Mouse (Mus musculus) v-Abl transformed pro-B cells (cell line): ENCODE measurements around the gene Dmrt1.

Source experiments
- in situ Hi-C, 2 experiments: fragments of 400-800 bp; cut with MboI; formaldehyde crosslinking; loops; one replicate each; pipeline ENCODE4 v1.15.1; 2025; ENCODE audit not compliant: unreplicated experiment in 2 of 2

Gene Dmrt1

DNA sequence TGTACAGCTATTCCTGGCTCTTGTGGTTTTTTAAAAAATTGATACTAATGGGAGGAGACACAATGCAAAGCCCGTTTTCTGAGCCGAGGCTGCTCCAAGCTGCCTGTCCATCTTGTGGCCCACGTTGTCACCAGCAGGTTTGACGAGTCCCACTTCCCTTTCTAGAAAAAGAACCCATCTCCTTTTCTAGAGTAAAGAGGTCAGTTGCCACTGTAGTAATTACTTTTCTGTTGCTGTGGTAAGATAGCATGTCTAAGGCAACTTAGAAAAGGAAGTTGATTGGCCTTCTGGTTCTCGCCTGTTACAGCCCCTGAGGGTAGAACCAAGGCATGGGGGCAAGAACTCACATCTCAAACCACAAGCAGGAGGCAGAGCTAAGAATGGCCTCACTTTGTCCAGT, 45.6 kb downstream of the Dmrt1 start:
- in situ Hi-C loops, result no loop called here

DNA sequence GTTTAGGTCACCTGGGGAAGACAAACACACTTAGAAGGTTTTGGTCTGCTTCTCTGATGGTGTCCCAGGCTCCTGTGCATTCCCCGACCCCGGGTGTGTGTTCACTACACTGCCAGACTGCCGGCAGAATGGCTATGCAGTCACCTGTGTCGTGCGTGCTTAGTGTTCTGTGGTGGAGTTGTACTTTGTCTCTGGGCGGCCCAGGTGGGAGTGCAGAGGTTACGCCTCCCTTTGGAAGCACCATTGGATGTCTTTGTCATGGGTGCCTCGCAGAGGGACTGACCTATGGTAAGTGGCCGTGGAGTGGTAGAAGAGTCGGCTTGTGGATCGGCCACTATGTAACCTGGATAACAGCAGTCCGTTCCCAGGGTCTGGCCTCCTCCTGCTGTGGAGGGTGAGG, 59.0 kb downstream of the Dmrt1 start:
- in situ Hi-C loops, result no loop called here

DNA sequence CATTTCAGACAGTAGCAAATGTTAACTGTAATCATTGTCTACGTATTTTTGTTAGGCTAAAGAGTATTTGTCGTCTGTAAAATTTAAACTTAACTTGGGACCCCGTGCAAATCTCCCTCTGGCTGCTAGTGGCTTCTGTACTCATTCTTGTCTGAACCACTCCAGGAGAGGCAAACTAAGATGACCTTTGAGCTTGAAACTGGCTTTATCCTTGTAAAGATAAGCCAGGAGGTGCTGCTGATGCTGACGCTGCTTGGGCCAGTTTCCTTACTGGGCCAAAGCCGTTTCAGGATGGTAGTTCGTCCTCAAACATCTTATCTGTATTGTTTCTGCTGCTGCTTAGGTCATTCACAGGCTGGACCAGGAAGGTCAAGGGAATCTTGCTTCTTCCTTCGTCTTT, 64.4 kb downstream of the Dmrt1 start:
- in situ Hi-C loops, result no loop called here

DNA sequence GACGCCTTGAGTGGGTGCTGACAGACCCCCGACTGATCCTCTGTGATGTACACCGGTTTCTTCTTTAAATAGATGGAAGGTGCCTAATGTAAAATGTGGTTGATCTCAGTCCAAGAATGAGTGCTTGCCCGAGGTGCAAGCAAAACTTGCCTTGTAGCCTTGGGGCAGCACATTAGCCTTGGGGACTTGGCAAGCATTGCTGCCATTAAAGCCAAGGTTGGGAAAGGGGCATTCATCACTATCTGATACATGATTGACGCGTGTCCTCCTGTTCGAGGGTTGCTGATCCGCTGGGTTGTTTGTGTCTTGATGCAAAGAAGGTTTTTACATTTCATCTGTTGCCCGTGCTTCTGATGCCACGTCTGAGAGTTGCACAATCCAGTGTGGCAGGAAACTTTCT, 69.0 kb downstream of the Dmrt1 start:
- in situ Hi-C loops, result no loop called here

DNA sequence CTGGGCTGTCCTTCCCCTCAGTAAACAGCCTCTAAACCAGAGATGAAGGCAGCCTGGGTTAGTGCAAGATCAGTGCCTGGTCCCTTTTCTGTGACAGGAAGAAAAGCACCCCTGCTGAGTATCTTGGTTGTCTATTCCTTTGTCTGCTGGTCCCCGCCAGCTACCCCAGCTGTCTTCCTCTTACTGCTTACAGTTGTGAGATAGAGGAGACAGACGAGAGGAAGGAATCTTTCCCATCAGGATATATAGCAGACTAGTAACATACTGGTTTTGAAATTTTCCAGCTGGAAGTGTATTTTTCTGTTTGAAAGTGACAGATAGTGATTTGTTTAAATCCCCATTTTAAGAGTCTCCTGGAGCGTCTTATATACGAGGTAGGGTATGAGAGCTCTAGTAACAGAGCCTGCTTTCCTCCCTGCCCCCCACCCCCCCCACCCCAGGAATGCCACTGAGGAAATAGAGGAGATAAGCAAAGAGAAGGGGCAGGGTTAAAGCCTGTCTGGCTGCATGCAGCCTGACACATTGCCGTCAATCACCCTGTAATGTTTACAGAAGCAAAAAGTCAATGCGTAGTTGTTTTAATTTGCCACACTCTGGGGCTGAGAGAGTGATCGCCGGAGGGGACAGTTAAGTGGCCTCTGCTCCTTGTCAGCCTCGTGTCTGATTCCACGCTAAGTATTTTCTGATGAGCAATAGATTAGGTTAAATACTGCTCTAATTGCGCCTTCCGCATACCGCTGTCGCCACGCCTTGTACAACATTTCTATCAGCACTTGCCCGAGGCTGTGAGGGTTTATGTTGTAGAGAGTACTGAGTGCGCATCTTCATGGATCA, 69.8 kb downstream of the Dmrt1 start:
- in situ Hi-C loops, result no loop called here

DNA sequence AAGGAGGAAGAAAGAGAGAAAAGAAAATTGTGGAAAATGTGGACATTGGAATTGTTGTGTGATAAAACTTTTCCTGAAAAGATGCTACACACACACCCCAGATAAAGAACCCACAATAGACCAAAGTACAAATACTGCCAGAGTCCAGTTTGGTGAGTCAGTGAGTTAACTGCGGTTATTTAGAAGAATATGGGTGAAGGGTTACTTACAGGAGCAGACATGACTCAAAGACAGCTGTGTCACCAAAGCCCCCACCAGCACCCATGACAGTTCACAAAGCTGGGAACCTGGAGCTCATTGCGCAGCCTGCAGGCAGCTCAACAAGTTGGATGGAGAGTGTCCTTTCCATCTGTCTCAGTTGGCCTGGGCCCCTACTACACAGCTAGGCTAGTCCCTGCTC, 72.9 kb downstream of the Dmrt1 start:
- in situ Hi-C loops, result no loop called here

DNA sequence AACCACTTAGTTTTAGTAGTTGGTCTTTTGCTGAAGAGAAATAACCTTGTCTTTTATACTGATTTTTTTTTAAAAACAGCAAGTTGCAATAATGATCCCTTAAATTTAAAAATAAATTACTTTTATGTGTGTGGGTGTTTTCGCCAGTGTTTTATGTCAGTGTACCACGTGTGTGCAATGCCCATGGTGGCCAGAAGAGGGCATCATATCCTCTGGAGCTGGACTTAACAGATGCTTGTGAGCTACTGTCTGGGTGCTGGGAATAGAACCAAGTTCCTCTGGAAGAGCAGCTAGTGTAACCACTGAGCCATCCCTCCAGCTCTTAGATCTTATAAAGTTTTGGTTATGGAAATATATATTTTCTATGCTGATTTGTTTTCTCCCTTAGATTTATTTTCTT, 74.0 kb downstream of the Dmrt1 start:
- in situ Hi-C loops, result no loop called here

DNA sequence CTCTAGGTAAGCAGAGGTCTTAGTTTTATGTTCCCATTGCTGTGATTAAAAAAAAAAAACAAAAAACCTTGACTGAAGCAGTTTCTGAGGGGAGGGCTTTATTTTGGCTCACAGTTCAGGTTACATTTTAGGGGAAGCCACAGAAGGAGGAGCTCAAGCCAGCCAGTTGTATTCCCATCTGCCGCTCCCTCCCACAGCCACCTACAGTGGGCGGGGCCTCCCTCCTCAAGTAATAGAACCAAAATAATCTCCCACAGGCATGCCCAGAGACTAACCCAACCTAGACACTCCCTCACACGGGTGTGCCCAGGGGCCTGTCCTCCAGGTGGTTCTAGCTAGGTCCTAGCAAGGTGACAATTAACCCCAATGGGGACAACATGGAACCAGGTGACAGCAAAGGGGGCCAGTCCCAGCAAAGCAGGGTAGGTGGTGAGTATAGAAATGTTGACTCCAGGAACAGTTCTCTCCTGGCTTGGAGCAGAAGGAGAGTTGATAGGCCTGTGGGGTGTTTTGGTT, 92.4 kb downstream of the Dmrt1 start:
- in situ Hi-C loops, result no loop called here

DNA sequence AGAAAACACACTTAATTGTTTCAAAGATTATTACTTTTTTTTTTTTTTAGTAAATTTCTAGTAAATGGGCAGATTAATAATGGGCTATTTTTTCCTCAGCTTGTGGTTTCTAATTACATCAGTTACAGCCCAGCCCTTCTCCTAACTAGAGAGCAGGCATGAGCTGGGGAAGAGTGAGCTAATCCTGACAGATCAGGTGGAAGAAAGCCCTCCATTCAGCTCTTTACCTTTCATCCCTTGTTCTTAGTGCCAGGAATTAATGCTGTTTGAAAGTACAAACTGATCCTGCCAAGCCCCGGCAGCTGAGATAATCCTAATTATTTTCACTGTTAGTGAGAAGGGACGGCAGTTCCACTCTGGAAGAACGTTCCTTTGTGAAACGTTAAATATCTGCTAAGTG, 93.2 kb downstream of the Dmrt1 start:
- in situ Hi-C loops, result no loop called here

DNA sequence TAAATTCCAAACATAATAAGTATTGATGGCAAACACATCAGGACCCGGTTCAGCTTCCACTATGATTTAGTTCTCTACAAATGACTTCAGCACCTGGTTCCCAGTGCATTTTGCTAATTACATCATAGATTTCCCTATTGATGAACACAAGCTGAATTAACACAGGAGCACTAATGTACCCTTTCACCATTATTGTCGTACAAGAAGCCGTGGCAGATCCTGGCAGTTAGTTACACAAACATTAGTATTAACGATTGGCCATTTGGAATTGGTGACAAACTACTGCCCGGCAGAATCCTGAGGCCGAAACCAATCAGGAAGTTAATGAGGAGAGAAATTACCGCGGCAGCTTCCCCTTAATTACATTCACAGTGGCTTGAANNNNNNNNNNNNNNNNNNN, 96.5 kb downstream of the Dmrt1 start:
- in situ Hi-C loops, result no loop called here

DNA sequence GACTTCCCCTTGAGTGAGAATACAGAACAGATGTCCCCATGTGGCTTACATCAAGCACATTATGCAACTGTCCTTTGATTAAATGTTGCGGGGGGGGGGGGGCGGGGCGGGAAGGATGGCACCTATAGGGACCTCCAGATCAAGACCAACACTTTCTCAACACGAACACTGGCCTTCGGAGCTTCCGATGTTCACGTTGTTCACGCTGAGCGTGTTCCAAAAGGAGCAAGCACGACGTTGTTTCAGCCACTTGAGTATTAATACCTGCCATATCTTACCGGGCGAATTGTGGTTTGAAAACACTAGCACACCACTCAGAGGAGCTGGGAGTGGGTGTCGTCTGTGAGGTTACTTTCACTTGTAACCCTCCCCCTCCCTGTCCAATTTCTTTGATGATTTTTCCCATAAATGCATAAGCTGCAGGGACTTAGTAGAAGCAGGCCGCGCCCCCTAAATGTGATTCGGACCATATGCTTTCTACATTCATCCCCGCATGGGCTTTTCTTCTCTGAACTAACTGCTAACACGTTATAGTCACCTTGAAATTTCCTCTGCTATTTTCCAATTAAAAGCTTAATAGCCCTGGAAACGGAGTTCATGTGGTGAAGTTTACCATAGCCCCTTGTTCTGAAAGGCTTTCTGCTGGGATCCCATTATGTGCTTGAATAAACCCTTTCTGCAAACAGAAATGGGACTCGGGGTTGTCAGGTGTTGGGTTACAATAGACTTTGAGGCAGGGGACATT, 102.2 kb downstream of the Dmrt1 start:
- in situ Hi-C loops, result no loop called here

DNA sequence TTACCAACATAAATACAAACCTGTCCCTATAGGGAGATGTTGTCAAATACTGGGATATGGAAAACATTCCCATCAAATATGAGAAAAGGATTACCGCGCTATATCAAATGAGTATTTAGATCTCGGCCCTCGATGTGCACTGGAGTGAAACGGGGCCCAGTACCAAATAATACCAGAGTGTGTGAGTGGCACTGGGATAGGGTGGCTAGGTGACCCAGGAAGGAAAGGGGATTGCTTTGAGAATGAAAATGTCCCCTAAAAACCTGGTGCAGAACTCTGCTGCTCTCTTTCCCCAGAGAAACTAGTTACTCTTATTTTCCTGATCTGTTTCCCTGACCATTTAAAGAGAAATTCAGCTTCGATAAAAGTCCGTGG, 102.8 kb downstream of the Dmrt1 start:
- in situ Hi-C loops, result no loop called here

DNA sequence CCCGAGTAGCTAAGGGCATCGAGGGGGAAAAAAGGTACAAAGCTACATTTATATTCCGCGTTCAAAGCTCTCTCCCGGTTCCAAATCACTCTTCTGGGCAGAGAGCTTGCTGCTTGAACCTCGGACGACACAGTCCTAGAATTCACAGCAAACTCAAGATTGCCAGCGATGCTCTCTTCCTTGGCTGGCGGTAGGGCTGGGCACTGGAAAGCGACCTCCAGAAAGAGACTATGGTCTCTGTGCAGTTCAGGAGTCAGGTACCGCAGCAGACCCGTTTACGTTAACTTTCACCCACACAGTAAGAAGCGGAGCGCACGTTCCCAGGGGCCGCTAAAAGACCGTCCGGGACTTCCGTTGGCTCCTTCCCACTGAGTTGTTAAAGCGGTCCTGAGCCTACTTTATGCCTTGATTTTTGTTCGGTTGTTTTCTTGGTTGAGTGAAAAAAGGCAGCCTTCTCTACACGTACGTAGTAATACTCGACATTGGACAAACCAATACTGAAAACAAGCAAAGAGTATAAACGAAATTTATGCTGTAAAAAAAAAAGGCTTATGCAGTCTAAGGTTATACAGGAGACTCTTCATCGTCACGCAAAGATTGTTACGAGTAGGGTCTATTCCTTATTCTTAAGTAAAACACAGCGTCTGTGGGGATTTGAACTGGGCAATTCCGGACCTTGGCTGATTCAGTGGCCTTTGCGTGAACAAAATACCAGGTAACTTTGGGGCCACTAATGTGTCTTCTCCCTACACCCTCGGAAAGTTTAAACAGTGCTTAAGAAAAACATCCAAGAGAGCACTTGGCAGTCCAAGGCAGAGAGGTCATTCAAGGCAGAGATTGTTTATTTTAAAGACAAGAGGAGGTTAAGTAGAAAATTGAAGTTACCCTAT, 103.8 kb downstream of the Dmrt1 start:
- in situ Hi-C loops, result no loop called here

DNA sequence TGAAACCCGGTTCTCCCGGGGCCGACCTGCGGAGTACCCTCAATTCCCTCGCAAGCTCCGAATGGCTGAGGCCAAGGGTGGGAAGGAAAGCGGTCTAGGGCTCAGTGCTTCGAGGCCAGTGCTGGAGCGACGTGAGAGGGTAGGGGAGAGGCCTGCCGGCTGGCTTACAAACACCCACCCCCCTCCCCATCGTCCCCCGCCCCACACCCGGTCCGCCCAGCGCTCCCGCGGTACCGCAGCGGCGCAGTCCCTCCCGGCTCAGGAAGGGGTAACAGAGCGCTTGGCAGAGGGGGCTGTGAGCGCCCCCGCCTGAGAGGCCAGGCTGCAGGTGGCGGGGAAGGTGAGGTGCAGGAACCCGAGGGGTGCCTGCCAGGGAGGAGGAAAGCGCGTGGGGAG, 104.6 kb downstream of the Dmrt1 start, which contains the start of gene Dmrt3:
Gene Dmrt3, plus strand, starts transcription at position 287 of the 396 bp plus-strand sequence.
- in situ Hi-C loops, result no loop called here

DNA sequence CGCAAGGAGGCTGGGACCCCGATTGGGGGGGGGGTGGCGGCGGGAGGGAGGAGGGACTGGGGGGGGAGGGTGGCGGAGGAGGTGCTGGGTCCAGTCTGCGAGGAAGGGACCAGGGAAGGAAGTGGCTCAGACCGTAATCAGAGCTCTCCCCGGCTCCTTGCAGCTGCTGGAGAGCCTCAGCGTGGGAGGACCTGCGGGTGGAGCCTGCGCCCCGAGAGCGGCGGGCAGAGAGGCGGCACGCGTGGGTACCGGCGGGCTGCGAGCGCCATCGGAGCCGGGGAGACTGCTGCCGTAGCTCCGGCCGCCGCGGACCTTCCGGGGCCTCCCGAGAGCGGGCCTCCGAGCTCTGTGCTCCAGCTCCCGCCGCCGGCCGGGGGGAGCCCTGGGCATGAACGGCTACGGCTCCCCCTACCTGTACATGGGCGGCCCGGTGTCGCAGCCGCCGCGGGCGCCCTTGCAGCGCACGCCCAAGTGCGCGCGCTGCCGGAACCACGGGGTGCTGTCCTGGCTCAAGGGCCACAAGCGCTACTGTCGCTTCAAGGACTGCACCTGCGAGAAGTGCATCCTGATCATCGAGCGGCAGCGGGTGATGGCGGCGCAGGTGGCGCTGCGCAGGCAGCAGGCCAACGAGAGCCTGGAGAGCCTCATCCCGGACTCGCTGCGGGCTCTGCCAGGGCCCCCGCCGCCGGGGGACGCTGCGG, 105.1 kb downstream of the Dmrt1 start:
- in situ Hi-C loops, result no loop called here

DNA sequence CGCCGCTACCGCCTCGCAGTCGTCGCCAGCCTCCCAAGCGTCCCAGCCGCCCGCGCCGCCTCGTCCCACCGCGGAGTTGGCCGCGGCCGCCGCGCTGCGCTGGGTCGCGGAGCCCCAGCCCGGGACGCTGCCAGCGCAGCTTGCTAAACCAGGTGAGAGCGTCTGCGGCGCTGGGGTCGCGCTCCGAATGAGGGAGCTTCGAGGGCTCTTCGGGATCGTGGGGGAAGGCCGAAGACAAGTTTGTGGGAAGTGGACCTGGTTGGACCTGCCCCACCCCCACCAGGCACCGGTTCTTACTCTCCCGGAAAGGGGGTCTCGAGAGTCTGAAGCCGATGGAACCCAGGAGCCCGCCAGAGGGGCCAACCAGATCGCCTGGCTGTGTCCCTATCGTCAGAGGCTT, 105.7 kb downstream of the Dmrt1 start:
- in situ Hi-C loops, result no loop called here

DNA sequence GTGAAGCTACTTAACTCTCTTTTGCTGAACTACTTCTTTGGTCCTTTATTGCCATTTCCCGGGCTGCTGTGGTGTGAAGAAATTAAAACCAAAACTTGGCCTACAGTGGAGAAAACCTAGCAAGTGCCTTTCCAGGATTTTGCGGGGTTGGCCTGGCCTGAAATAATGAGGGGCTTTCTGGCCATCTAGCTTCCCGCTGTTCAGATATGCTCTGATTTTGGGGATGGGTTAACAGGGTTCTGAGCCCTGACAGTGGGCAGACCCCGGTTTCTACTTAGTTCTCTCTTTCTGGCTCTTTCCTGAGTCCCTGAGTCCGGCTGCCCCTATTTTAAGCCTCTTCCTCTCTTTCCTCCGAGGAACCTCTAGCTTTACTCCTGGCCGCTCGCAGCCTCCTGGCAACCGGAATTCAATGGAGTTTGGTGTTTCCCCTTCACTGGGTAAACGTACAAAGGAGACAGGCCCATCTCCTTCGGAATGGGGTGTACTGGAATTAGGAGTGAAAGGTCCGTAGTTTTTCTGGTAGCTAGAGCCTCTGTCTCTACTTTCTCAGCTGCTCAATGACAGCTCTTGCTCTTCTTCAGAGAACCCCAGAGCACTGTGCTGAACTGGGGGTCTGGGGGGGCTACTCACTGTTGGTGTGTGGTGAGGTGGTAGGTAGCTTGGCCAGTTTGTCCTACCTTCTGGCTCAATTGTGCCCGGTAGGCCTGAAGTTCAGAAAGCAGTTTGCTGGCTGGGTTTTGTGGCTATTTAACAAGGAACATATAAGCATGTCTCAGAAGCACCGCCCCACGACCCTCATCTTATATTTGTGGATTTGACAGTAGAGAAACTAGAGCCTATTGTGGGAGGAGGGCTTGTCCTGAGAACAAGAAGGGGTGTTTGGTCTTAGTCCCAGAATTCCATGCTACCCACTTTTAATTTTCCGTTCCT, 106.7 kb downstream of the Dmrt1 start:
- in situ Hi-C loops, result no loop called here

DNA sequence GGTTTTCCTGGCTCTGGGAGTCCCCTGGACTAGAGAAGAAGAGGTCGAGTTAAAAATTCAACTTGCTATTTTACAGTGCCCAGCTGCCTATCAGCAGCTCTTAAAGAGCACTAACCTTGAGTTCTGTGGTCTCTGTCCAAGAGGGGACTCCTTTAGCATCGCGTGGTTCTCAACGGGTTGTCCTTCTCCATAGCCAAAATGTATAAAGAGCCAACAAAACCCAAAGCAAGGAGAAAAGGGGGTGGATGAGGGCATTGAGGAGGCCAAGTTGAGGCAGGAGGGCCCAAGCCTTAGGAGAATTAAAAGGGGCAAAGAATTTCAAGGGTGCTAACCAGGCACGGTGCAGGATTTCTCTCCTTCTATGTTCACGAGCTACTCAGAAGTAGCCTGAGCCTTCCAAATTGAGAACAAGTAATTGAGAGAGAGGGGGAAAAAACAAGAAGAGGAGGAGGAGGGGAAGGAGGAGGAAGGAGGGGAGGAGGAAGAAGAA, 107.4 kb downstream of the Dmrt1 start:
- in situ Hi-C loops, result no loop called here
